Mouse (Mus musculus) embryonic fibroblast, embryonic 13.5 days (primary cell): Measurements from ENCODE around the gene Tnfrsf18.

ENCODE experiments used
- CTCF ChIP-seq: IDR thresholded peaks from 2 replicates; pipeline ENCODE4 v1.5.1; 2011; ENCODE audit warnings: mild to moderate bottlenecking, control low read depth, low read length, moderate library complexity, borderline replicate concordance; ENCODE audit not compliant: insufficient read depth
- POLR2A ChIP-seq: IDR thresholded peaks from 2 replicates; pipeline ENCODE4 v1.6.1; 2011; ENCODE audit warnings: low read depth, mild to moderate bottlenecking, control low read depth, low read length, moderate library complexity

DNA sequence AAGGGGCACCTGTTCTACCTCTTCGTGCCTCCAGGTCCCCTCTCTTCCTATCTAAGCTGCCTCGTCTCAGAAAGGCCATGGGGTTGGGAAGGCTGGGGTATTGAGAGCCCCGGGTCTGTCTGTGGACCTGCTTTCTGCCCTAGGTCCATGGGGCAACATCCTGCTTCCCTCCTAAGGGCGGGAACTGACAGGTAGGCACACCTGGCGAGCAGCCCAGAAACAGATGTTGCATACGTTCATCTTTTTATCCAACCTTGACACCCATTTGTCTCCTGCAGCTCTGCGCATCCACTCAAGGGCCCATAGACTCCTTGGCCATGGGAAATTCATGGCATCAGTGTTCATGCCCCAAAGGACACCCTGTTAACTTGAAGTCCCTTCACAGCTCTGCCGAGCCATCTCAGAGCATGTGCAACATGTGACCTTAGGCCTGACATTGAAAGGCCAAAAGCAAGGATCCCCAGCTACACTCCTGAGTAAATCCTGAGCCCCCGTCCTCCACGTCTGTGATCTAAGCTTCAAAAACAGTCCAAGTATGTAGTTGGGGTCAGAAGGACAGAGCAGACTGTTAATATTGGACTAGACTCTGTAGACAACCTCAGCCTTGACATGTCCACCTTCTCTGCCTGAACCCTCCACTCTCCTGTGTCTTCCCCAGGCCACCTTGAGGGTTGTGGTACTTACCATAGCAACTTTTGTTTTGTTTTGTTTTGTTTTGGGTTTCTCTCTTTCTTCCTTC, 39.4 kb downstream of the Tnfrsf18 start:
- no peak for TF ChIP-seq POLR2A
- TF ChIP-seq CTCF = no peak
